Mouse (Mus musculus) heart, embryonic 12.5 days (tissue): ENCODE results near the gene Tnik. TPM values are rescaled to one million over a fixed set of nuclear protein-coding genes. Genes with fewer than 3 reads are reported as not detected.

Source experiments
- ATAC-seq: fragments of 200-750 bp; cut with Nextera tagmentation; 2 replicates; pipeline ENCODE4 v1.8.0; 2017; ENCODE audit warnings: moderate TSS enrichment, moderate library complexity; ENCODE audit not compliant: insufficient number of reproducible peaks, low FRiP score
- H3K27ac ChIP-seq: fragments of 300-500 bp; sonication (generic); 2 replicates; pipeline ENCODE4 v1.5.1; 2016; ENCODE audit warnings: mild to moderate bottlenecking, moderate library complexity; ENCODE audit not compliant: poor library complexity, severe bottlenecking
- H3K27me3 ChIP-seq: fragments of 300-500 bp; sonication (generic); replicated peaks from 2 replicates; pipeline ENCODE4 v1.6.1; 2016; ENCODE audit warnings: mild to moderate bottlenecking, moderate library complexity
- H3K36me3 ChIP-seq: fragments of 300-500 bp; sonication (generic); 2 replicates; pipeline ENCODE4 v1.6.1; 2016; ENCODE audit warnings: mild to moderate bottlenecking, moderate library complexity
- H3K4me1 ChIP-seq: fragments of 300-500 bp; sonication (generic); replicated peaks from 2 replicates; pipeline ENCODE4 v1.6.1; 2016; ENCODE audit warnings: mild to moderate bottlenecking
- H3K4me2 ChIP-seq: fragments of 300-500 bp; sonication (generic); 2 replicates; pipeline ENCODE4 v1.6.1; 2016; ENCODE audit warnings: mild to moderate bottlenecking, moderate library complexity
- H3K4me3 ChIP-seq: fragments of 300-500 bp; sonication (generic); 2 replicates; pipeline ENCODE4 v1.5.1; 2016; ENCODE audit warnings: mild to moderate bottlenecking
- H3K9ac ChIP-seq: fragments of 300-500 bp; sonication (generic); 2 replicates; pipeline ENCODE4 v1.6.1; 2016; ENCODE audit warnings: mild to moderate bottlenecking, moderate library complexity
- H3K9me3 ChIP-seq: fragments of 300-500 bp; sonication (generic); replicated peaks from 2 replicates; pipeline ENCODE4 v1.6.1; 2016; ENCODE audit warnings: mild to moderate bottlenecking, moderate library complexity
- WGBS: fragments of 180-500 bp; shearing (Covaris S2); methylation state at CpG from one replicate; pipeline ENCODE4 v1.1.7; 2016; 5-methylcytosine and 5-hydroxymethylcytosine counted together
- polyA plus RNA-seq: library from polyadenylated mRNA; unstranded; fragments of >200 nt; fragmentation: Nextera tagmentation; extraction: Ambion mirVana; gene quantifications from 2 replicates; pipeline ENCODE4 v1.2.1, GENCODE M21; 2016

Gene Tnik
- polyA plus RNA-seq, 1 experiment from 2014 or later = 10.3 TPM

GRCm38 (mm10) chr3:28564370-28565357, 301.6 kb downstream of the Tnik start:
- Histone ChIP-seq H3K27me3 (0 out of 2 replicates have a peak, but pooled peaks cover 4% of the 10 kb centered on the region), H3K4me3 (no peak overlapping the region), H3K4me2 (no peak overlapping the region), H3K27ac (no peak overlapping the region), H3K36me3 (peaks cover 4% of the 10 kb centered on the region), H3K4me1 (0 out of 2 replicates have a peak, but pooled peaks cover 3% of the 10 kb centered on the region), H3K9ac (no peak overlapping the region), H3K9me3 (peaks cover 4% of the 10 kb centered on the region; the same call in 1 of the 2 replicates)
- WGBS = 78% methylated on average over 12 of the region's 12 CpGs
- ATAC-seq = no peak

- 21% methylated on average over 15 of the region's 15 CpGs for WGBS
- ATAC-seq = no peak
- Histone ChIP-seq H3K4me2 (peak overlapping the region; percentile 40), H3K4me3 (no peak overlapping the region), H3K9ac (no peak overlapping the region), H3K4me1 (peaks cover 7% of the 10 kb centered on the region), H3K9me3 (no peaks in the 10 kb centered on the region), H3K27ac (no peak overlapping the region), H3K36me3 (no peaks in the 10 kb centered on the region), H3K27me3 (no peaks in the 10 kb centered on the region)
Observed at GRCm38 (mm10) chr3:28577301-28577700, 314.3 kb downstream of the Tnik start.

GRCm38 (mm10) chr3:28578950-28579615, 316.1 kb downstream of the Tnik start:
- no peak overlapping the region for H3K9ac ChIP-seq
- no peaks in the 10 kb centered on the region for H3K36me3 ChIP-seq
- H3K9me3 ChIP-seq = no peaks in the 10 kb centered on the region
- ATAC-seq = no peak
- 83% methylated on average over 18 of the region's 18 CpGs for WGBS
- no peaks in the 10 kb centered on the region for H3K27me3 ChIP-seq
- no peak overlapping the region for H3K27ac ChIP-seq
- H3K4me3 ChIP-seq = no peak overlapping the region
- peaks cover 7% of the 10 kb centered on the region for H3K4me1 ChIP-seq
- no peak overlapping the region for H3K4me2 ChIP-seq

- H3K36me3 ChIP-seq = no peaks in the 10 kb centered on the region
- no peak overlapping the region for H3K9ac ChIP-seq
- H3K4me2 ChIP-seq = no peak overlapping the region
- no peak overlapping the region for H3K4me3 ChIP-seq
- no peaks in the 10 kb centered on the region for H3K9me3 ChIP-seq
- no peak for ATAC-seq
- WGBS = 75% methylated on average over 9 of the region's 9 CpGs
- no peak overlapping the region for H3K27ac ChIP-seq
- H3K27me3 ChIP-seq = no peaks in the 10 kb centered on the region
- no peaks in the 10 kb centered on the region for H3K4me1 ChIP-seq
Observed at GRCm38 (mm10) chr3:28585750-28586465, 322.9 kb downstream of the Tnik start.

GRCm38 (mm10) chr3:28587808-28588207, 324.8 kb downstream of the Tnik start:
- H3K27me3 ChIP-seq = no peaks in the 10 kb centered on the region
- H3K4me3 ChIP-seq = no peak overlapping the region
- H3K4me1 ChIP-seq = peaks cover 3% of the 10 kb centered on the region; the same call in 1 of the 2 replicates
- H3K9me3 ChIP-seq = no peaks in the 10 kb centered on the region
- WGBS = 85% methylated on average over 5 of the region's 5 CpGs
- no peak for ATAC-seq
- H3K36me3 ChIP-seq = no peaks in the 10 kb centered on the region
- H3K27ac ChIP-seq = no peak overlapping the region
- H3K4me2 ChIP-seq = no peak overlapping the region
- no peak overlapping the region for H3K9ac ChIP-seq

GRCm38 (mm10) chr3:28591345-28591744, 328.3 kb downstream of the Tnik start:
- no peak overlapping the region for H3K27ac ChIP-seq
- 66% methylated on average over 7 of the region's 7 CpGs for WGBS
- no peak for ATAC-seq
- no peak overlapping the region for H3K9ac ChIP-seq
- no peak overlapping the region for H3K4me2 ChIP-seq
- no peaks in the 10 kb centered on the region for H3K27me3 ChIP-seq
- H3K4me1 ChIP-seq = peaks cover 4% of the 10 kb centered on the region; the same call in 1 of the 2 replicates
- peaks cover 6% of the 10 kb centered on the region for H3K36me3 ChIP-seq
- H3K9me3 ChIP-seq = no peaks in the 10 kb centered on the region
- no peak overlapping the region for H3K4me3 ChIP-seq

GRCm38 (mm10) chr3:28593922-28594321, 330.9 kb downstream of the Tnik start:
- H3K4me1 ChIP-seq = peaks cover 4% of the 10 kb centered on the region; the same call in 1 of the 2 replicates
- no peak overlapping the region for H3K4me3 ChIP-seq
- ATAC-seq = no peak
- H3K9me3 ChIP-seq = no peaks in the 10 kb centered on the region
- no peaks in the 10 kb centered on the region for H3K27me3 ChIP-seq
- H3K36me3 ChIP-seq = peaks cover 14% of the 10 kb centered on the region
- 87% methylated on average over 16 of the region's 16 CpGs for WGBS
- no peak overlapping the region for H3K4me2 ChIP-seq
- no peak overlapping the region for H3K27ac ChIP-seq
- no peak overlapping the region for H3K9ac ChIP-seq

- Histone ChIP-seq H3K27me3 (no peaks in the 10 kb centered on the region), H3K9ac (no peak overlapping the region), H3K36me3 (peaks cover 14% of the 10 kb centered on the region), H3K4me3 (no peak overlapping the region), H3K4me1 (no peaks in the 10 kb centered on the region), H3K4me2 (no peak overlapping the region), H3K9me3 (no peaks in the 10 kb centered on the region), H3K27ac (no peak overlapping the region)
- 93% methylated on average over 2 of the region's 2 CpGs for WGBS
- ATAC-seq = no peak
Observed at GRCm38 (mm10) chr3:28599476-28599875, 336.5 kb downstream of the Tnik start.

GRCm38 (mm10) chr3:28606741-28607140, 343.7 kb downstream of the Tnik start:
- 70% methylated on average over 1 of the region's 1 CpGs for WGBS

GRCm38 (mm10) chr3:28612330-28612729, 349.3 kb downstream of the Tnik start:
- ATAC-seq = no peak
- Histone ChIP-seq H3K27me3 (no peaks in the 10 kb centered on the region), H3K9ac (no peak overlapping the region), H3K27ac (no peak overlapping the region), H3K9me3 (no peaks in the 10 kb centered on the region), H3K36me3 (peaks cover under 1% of the 10 kb centered on the region; the same call in 1 of the 2 replicates), H3K4me1 (0 out of 2 replicates have a peak, but pooled peaks cover 4% of the 10 kb centered on the region), H3K4me3 (no peak overlapping the region), H3K4me2 (no peak overlapping the region)
- 83% methylated on average over 5 of the region's 5 CpGs for WGBS

More at GRCm38 (mm10) chr3:28606741-28607140, 343.7 kb downstream of the Tnik start:
- H3K27me3 ChIP-seq = no peaks in the 10 kb centered on the region
- peaks cover 4% of the 10 kb centered on the region; the same call in 1 of the 2 replicates for H3K36me3 ChIP-seq
- H3K4me3 ChIP-seq = no peak overlapping the region
- H3K4me1 ChIP-seq = 0 out of 2 replicates have a peak, but pooled peaks cover 4% of the 10 kb centered on the region
- ATAC-seq = no peak
- no peak overlapping the region for H3K27ac ChIP-seq
- H3K4me2 ChIP-seq = no peak overlapping the region
- no peak overlapping the region for H3K9ac ChIP-seq
- no peaks in the 10 kb centered on the region for H3K9me3 ChIP-seq
